Mouse (Mus musculus) olfactory bulb, adult 2 months (tissue): ENCODE measurements at regions not wholly inside any gene's neighbourhood (a gene's known extent, or its start where the extent isn't known, plus 50 kb on each side); places are given as distances from the start of the nearest gene placed in this dataset.

ENCODE experiments used
- CTCF ChIP-seq: fragments of 200-500 bp; IDR thresholded peaks from 2 replicates; pipeline ENCODE4 v1.5.1; 2012; ENCODE audit warnings: low read depth, mild to moderate bottlenecking, low read length, moderate library complexity; ENCODE audit not compliant: insufficient read depth
- POLR2A ChIP-seq: fragments of 200-500 bp; IDR thresholded peaks from 2 replicates; pipeline ENCODE4 v1.6.1; 2012; ENCODE audit warnings: mild to moderate bottlenecking, low read depth, low read length, moderate library complexity; ENCODE audit not compliant: insufficient read depth

GRCm38 (mm10) chr17:4726331-4726741 is 267.8 kb upstream of the Arid1b start:
- TF ChIP-seq POLR2A = no peak
- TF ChIP-seq CTCF = no peak
